Mouse (Mus musculus) intestine, embryonic 15.5 days (tissue): Measurements from ENCODE around the gene Rnaseh2a. TPM values are rescaled to one million over a fixed set of nuclear protein-coding genes. Genes with fewer than 3 reads are reported as not detected.

ENCODE experiments used
- ATAC-seq: fragments of 200-750 bp; cut with Nextera tagmentation; 2 replicates; pipeline ENCODE4 v1.8.0; 2017; ENCODE audit warnings: moderate TSS enrichment, moderate library complexity
- H3K27ac ChIP-seq: fragments of 300-500 bp; sonication (generic); 2 replicates; pipeline ENCODE4 v1.5.1; 2015; ENCODE audit warnings: mild to moderate bottlenecking, inconsistent platforms
- H3K27me3 ChIP-seq: fragments of 300-500 bp; sonication (generic); replicated peaks from 2 replicates; pipeline ENCODE4 v1.6.1; 2015; ENCODE audit warnings: inconsistent platforms
- H3K36me3 ChIP-seq: fragments of 300-500 bp; sonication (generic); 2 replicates; pipeline ENCODE4 v1.6.1; 2015; ENCODE audit warnings: inconsistent platforms
- H3K4me1 ChIP-seq: fragments of 300-500 bp; sonication (generic); replicated peaks from 2 replicates; pipeline ENCODE4 v1.6.1; 2015; ENCODE audit warnings: inconsistent platforms
- H3K4me2 ChIP-seq: fragments of 300-500 bp; sonication (generic); replicated peaks from 2 replicates; pipeline ENCODE4 v1.6.1; 2015; ENCODE audit warnings: mild to moderate bottlenecking, inconsistent platforms
- H3K4me3 ChIP-seq: fragments of 300-500 bp; sonication (generic); replicated peaks from 2 replicates; pipeline ENCODE4 v1.5.1; 2015; ENCODE audit warnings: inconsistent platforms
- H3K9ac ChIP-seq: fragments of 300-500 bp; sonication (generic); 2 replicates; pipeline ENCODE4 v1.6.1; 2015; ENCODE audit warnings: inconsistent platforms
- H3K9me3 ChIP-seq: fragments of 300-500 bp; sonication (generic); 2 replicates; pipeline ENCODE4 v1.6.1; 2016; ENCODE audit warnings: inconsistent platforms
- WGBS: fragments of 180-500 bp; shearing (Covaris S2); methylation state at CpG from one replicate; pipeline ENCODE4 v1.1.7; 2015; 5-methylcytosine and 5-hydroxymethylcytosine counted together
- polyA plus RNA-seq: library from polyadenylated mRNA; unstranded; fragments of >200 nt; fragmentation: Nextera tagmentation; extraction: Ambion mirVana; gene quantifications from 2 replicates; pipeline ENCODE4 v1.2.1, GENCODE M21; 2015

Rnaseh2a gene
- polyA plus RNA-seq, 1 experiment from 2014 or later = 117 TPM

DNA sequence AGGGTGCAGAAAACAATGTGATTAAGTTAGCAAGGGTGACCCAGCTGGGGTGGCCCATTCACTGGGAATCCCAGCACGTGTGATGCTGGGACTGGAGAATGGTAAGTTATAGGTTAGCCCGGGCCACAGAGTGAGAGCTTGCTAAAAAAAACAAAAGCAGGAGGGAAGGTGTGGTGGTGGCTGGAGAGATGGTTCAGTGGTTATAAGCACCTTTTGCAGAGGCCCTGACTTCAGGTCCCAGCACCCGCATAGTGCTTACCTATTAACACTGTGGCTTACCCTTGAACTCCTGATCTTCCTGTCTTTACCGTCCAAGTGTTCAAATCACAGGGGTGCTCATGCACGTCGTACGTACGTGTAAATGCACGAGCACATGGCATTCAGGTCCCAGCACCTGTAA is 62.5 kb downstream of the Rnaseh2a start:
- no peak overlapping the region for H3K4me2 ChIP-seq
- no peaks in the 10 kb centered on the region for H3K36me3 ChIP-seq
- 91% methylated on average over 9 of the region's 9 CpGs for WGBS
- peaks cover 6% of the 10 kb centered on the region for H3K4me1 ChIP-seq
- H3K9me3 ChIP-seq = no peaks in the 10 kb centered on the region
- no peak overlapping the region for H3K27ac ChIP-seq
- peaks cover 17% of the 10 kb centered on the region for H3K27me3 ChIP-seq
- no peak overlapping the region for H3K4me3 ChIP-seq
- H3K9ac ChIP-seq = no peak overlapping the region
- ATAC-seq = no peak

Other genes starting within 250 kb of the Rnaseh2a start
- 3.1 and 3.7 TPM in 2 replicates for gene G430095P16Rik, start 246.8 kb downstream of the Rnaseh2a start, polyA plus RNA-seq
- 14.2 and 14.8 TPM in 2 replicates for gene Nfix, start 169.4 kb downstream of the Rnaseh2a start, polyA plus RNA-seq
- gene Dand5, start 146.9 kb downstream of the Rnaseh2a start, polyA plus RNA-seq = 4.5 and 5.3 TPM in 2 replicates
- gene Gadd45gip1, start 138.2 kb downstream of the Rnaseh2a start, polyA plus RNA-seq = 61.7 and 62.6 TPM in 2 replicates
- 102 and 106 TPM in 2 replicates for gene Rad23a, start 129.1 kb downstream of the Rnaseh2a start, polyA plus RNA-seq
- gene Calr, start 122.8 kb downstream of the Rnaseh2a start, polyA plus RNA-seq = 1,038 and 1,157 TPM in 2 replicates
- gene Farsa, start 112.8 kb downstream of the Rnaseh2a start, polyA plus RNA-seq = 83.1 and 92.7 TPM in 2 replicates
- gene Syce2, start 97.7 kb downstream of the Rnaseh2a start, polyA plus RNA-seq = 49.9 and 54.4 TPM in 2 replicates
- gene Gcdh, start 75.8 kb downstream of the Rnaseh2a start, polyA plus RNA-seq = 42.8 and 49.2 TPM in 2 replicates
- 6.4 and 7.7 TPM in 2 replicates for gene Klf1, start 67.8 kb downstream of the Rnaseh2a start, polyA plus RNA-seq
- gene Dnase2a, start 61.2 kb downstream of the Rnaseh2a start, polyA plus RNA-seq = 8.7 and 10.2 TPM in 2 replicates
- 1.6 TPM in 2 replicates for gene Mast1, start 32.4 kb downstream of the Rnaseh2a start, polyA plus RNA-seq
- 0.31 and 0.51 TPM in 2 replicates for gene Rtbdn, start 22.8 kb downstream of the Rnaseh2a start, polyA plus RNA-seq
- gene Gm49661, start 334 bp downstream of the Rnaseh2a start, polyA plus RNA-seq = not detected in 2 replicates
- 581 and 615 TPM in 2 replicates for gene Prdx2, start 180 bp downstream of the Rnaseh2a start, polyA plus RNA-seq
- gene Junb, start 9.0 kb upstream of the Rnaseh2a start, polyA plus RNA-seq = 28.4 and 30.7 TPM in 2 replicates
- 68.7 and 75.8 TPM in 2 replicates for gene Hook2, start 20.8 kb upstream of the Rnaseh2a start, polyA plus RNA-seq
- gene Best2, start 44.8 kb upstream of the Rnaseh2a start, polyA plus RNA-seq = 0.14 and 0.76 TPM in 2 replicates
- 125 and 130 TPM in 2 replicates for gene Asna1, start 55.5 kb upstream of the Rnaseh2a start, polyA plus RNA-seq
- gene Trir, start 57.1 kb upstream of the Rnaseh2a start, polyA plus RNA-seq = 110 and 113 TPM in 2 replicates
- 28.1 and 29.4 TPM in 2 replicates for gene Tnpo2, start 67.1 kb upstream of the Rnaseh2a start, polyA plus RNA-seq
- 25.2 and 27.4 TPM in 2 replicates for gene Fbxw9, start 90.3 kb upstream of the Rnaseh2a start, polyA plus RNA-seq
- gene Gm5741, start 98.2 kb upstream of the Rnaseh2a start, polyA plus RNA-seq = not detected in 2 replicates
- gene Dhps, start 102.0 kb upstream of the Rnaseh2a start, polyA plus RNA-seq = 56.6 and 57.5 TPM in 2 replicates
- gene Wdr83os, start 111.0 kb upstream of the Rnaseh2a start, polyA plus RNA-seq = 133 and 151 TPM in 2 replicates
- 35.7 and 42.9 TPM in 2 replicates for gene Wdr83, start 111.5 kb upstream of the Rnaseh2a start, polyA plus RNA-seq
- 55.4 and 55.7 TPM in 2 replicates for gene Man2b1, start 113.5 kb upstream of the Rnaseh2a start, polyA plus RNA-seq
- 2.7 TPM in 2 replicates for gene Zfp791, start 153.3 kb upstream of the Rnaseh2a start, polyA plus RNA-seq
- gene Cks1brt, start 182.2 kb upstream of the Rnaseh2a start, polyA plus RNA-seq = not detected in 2 replicates